Mouse (Mus musculus): Measurements from ENCODE around the gene Arhgdib.

Gene Arhgdib

DNA sequence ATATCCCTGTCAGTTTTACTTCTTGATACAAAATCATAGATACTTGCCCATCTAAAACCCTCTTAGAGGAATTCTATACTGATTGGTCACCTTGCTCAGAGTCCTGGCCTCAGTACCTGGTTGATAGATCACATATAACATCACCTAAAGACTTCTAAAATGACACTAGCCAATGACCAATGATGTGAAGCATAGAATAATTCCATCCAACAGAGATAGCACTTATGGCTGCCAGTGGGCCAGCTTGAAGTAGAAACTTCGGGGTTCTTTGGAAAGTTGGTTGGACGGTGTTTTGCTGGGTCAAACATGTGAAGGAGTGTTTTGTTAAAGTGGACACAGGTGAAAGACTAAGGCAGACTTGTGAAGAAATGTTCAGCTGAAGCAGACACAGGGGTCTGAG lies 8.5 kb upstream of the Arhgdib start:
- no peak for DNase-seq (ENCODE audit: low spot score)

DNA sequence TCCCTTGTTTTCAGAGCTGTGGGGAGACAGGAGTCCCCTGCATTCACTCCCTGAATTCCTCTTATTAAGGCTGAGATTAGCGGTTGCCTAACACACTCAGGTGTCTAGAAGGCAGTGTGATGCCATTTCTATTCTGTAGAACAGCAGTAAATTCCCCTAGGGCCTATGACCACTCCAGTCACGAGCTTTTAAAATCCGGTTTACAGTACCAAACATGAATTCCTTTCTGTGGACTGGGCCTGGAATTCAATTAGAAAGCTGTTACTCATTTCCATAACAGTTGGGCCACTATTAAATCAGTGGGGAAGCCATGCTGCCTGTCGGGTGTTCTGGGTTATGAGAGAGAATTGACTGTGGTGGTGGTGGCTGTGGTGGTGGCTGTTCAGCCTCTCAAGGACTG lies 6.0 kb upstream of the Arhgdib start:
- DNase-seq (ENCODE audit: low spot score): no peak

DNA sequence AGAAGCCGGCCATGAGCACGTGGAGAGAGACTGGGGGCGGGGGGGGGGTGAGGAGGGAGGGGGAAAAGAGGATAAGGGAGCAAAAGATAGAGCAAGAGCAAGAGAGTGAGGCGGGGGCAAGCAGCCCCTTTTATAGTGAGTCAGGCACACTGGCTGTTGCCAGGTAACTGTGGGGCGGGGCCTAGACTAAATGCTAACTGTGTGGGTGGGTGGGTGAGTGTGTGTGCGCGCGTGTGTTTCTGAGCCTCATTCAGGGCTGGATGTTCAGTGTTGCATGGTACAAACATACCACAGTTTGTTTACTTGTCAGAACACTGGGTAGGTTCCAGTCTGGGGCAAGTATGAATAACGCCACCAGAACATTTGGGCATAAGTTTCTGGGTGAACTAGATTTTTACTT lies 5.2 kb upstream of the Arhgdib start:
- no peak for DNase-seq (ENCODE audit: low spot score)

DNA sequence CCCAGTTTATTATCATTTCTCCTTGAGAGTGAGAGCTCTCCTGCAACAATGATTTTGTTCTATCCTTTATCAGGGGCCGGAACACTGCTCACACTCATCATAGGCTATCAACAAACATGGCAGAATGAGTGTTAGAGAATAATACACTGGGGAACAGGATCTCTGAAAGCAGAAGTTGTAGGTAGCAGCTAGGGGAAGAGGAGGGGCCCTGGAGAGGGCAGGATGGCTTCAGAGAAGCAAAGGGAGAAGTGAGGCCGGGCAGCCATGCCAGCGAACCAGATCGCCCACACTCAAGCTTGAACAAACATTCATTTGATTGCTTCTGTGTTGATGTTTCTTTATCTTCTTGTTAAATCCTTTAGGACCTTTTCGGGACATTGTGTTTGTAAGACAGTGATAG lies 4.5 kb upstream of the Arhgdib start:
- no peak for DNase-seq (ENCODE audit: low spot score)

DNA sequence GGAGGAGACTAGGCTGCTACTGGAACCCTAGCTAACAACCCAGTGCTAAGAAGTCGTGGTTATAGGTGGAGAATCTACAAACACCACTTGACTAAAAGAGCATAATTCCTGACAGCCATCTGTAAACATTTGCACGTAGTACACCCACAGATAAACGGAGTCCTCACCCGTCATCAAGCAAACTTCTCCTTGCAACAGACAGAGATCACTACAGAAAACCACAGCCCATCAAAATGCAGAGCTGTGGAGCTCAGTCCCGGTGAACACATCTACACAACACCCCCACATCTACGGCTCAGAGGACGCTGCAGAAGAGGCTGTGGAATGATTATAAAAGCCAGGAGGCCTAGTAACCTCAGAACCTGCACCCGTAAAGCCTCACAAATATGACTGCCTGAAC lies 2.8 kb upstream of the Arhgdib start:
- DNase-seq (ENCODE audit: low spot score): no peak

DNA sequence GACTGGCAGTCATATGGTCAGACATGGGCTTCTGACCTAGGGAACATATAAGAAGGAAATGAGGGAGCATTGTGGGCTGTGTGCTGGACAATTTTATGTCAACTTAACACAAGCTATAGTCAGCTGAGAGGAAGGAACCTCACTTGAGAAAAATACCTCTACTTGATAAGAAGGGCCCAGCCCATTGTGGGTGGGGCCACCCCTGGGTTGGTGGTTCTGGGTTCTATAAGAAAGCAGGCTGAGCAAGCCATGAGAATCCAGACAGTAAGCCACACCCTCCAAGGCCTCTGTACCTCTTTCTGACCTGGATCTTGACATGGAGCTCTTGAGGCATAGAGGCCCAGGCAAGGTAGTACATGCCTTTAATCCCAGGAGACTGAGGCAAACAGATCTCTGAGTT lies 1.7 kb upstream of the Arhgdib start:
- DNase-seq (ENCODE audit: low spot score): no peak

DNA sequence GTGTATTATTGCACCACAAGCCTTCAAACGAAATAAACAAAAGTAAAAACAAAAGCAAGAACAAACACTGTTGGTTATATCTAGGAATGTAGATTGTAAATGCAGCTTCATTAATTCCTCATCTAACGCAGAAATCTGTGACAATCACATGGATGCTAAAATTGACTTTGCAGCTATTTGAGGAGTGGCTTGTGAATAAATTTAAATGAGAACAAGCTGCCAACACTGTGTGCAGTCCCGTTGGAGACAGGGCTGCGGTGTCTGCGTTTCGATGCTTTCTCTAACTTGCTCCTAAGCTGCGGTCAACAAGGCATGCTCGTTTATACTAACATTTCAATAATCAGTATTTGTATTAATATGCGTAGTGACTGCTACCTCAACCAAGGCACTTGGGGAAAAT lies 581 bp upstream of the Arhgdib start:
- DNase-seq (ENCODE audit: low spot score): no peak

DNA sequence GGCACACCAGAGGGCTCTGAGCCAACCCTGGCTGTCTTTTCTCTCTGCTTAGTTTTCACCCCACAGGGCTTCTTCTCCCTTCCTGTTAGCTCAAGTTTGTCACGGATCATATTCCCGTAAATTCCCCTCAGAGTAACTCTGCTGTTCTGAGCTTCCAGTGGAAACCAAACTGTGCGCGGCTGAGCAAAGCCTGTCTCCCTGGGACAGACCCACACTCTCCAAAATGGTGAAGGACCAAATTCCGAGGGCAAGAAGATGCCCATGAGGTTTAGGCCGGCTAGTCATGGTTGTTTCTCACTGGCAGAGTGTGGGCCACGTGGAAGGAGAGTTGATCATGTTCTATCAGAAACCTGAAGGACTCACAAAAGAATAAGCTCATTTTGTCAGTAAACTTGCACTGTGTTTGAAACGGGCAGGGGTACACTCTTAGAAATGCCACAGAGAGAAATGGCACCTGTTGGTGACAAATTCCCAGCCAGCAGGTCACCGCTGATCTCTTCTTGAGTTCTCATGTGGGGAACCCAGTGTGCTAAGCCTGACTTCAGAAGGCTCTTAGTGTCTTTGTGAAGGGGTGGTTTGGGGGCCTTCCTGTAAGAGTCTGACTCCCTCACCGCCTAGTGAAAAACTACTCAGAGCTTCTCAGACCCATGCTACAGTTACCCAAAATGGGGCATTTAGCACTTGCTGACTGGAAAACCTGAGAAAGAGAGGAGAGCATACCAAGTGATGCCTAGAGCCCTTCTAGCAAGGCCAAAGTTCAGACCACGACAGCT lies 1.3 kb downstream of the Arhgdib start:
- no peak for DNase-seq (ENCODE audit: low spot score)

DNA sequence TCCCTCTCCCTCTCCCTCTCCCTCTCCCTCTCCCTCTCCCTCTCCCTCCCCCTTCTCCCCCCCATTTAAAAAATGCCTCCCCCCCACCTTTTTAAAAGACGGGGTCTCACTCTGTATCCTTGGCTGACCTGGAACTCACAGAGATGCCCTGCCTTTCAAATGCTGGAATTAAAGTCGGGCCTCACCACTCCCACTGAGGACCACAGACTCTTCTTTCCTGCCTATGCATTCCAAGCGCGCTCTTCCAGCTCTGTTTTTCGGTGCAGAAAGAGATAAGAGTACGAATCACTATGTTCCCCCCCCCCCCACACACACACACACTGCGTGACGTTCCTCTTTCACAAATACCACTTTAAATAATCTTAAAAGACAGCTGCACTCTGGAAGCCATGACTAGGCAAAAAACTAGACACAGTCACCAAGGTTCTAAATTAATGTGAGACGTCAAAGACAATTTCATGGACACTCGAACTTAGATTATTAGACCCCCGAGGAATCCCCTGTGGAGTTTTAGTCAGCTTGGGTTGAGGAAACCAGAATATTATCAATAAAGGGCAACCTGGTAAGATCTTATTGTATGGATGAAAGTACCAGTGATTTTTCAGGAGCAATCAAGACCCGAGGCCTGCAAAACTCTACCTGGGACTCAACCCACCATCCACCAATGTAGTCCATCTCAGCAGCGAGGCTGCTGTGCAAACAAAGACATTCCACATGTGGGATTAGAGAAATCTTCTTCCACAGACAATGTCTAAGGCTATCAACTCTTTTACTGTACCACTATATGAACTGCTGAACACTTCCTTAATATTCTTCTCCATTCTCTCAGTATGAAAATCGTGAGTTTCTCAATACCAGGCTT lies 2.1 kb downstream of the Arhgdib start:
- DNase-seq (ENCODE audit: low spot score): no peak

DNA sequence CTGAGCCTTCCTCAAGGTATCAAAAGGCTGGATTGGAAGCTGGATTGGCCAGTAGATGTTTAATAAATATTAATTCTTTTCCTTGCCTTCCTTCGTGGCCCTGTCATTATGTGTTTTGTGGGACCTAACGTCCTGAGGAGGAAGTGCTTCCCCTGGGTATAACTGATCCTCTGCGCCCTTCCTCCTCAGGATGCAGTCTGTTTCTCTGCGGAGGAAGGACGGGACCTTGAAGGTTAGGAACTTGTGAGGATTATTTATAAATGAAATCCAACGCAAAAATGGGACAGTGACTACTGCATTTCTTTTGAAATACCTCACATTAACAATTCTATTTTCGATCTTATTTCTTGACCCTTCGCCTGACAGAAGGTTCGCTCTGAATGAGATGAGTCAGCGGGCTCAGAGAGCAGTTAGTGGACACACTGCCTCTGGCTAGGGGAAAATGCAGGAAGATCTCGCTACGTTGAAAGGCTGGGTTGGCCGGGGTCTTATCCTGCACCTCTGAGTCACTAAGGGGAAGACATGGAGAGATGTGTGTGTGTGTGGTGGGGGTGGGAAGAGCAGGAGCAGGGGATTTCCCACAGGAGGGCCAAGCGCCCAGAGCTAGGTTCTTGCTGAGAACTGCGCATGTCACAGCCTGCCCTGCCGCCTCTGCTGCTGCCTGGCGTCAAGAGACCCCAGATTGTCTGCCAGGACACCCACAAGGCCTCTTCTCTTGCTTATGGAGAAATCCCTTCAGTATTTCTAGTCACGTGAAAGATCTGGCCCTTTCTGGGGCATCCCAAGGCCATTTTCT lies 3.2 kb downstream of the Arhgdib start:
- no peak for DNase-seq (ENCODE audit: low spot score)

DNA sequence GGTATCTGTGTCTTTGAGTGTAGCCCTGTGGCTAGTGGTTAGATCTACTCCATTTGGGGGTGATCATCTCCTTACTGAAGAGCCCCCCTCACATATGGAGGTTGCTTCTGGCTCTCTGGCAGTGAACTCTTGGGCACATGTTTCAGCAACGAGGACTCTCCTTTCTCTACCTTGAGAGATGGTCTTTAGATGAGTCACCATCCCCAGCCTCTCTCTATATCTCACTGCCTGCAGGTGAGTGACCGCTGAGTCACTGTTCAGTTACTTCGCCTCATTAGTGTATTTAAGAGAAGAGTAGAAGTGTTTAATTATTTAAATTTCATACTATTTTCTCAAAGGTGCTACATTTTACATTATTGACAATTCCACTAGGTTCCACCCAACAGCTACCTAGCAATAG lies 4.6 kb downstream of the Arhgdib start:
- no peak for DNase-seq (ENCODE audit: low spot score)

DNA sequence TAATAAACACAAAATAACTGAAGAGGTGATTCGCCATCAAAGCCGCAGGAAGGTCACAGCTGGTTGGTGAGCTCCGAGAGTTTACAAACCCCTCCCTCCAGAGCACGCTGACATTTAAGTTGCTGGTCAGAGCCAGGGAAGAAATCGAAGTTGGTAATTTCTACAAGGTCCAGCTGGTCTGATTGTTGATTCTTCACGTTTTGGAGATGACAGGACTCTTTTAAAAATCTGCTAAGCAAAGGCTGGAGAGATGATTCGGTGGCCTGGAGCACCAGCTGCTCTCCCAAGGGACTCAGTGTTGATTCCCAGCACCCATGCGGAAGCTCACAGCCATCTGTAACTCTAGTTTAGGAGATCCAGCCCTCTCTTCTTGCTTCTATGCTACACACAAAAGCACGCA lies 5.3 kb downstream of the Arhgdib start:
- DNase-seq (ENCODE audit: low spot score): no peak

DNA sequence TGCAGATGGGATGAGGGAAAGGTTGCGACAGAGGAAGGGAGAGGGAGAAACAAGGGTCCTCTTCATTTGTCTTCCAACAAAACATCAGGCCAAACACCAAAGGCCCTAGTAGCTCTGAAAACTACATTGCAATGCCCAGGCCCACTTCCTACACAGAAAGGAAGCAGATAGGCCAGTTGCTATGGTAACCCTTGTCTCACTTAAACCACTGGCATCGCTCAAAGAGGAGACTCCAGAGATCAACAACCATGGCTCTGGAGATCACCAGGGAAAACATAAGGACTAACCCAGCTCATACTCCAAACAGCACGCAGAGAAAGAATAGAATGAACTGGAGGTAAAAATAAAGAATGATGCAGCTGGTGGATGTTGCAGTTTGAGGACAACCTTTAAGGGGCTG lies 6.5 kb downstream of the Arhgdib start:
- DNase-seq (ENCODE audit: low spot score): no peak

DNA sequence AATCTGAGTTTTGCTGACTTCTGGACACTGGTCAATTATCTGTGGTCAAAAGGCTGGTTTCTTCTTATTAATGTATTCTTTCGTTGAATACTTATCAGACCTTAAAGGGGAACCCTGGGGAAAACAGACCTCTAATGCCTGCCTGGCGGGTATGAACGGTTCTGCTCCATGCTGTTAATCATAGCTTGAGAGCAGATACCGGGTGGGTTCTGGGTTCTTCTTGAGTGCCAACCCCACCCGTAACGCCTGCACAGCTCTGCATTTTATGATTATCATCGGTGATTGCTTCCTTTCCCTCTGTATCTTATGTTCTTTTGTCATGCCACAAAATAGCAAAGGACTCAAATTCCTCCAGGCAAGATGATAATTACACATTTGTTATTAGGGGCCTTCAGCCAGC lies 7.6 kb downstream of the Arhgdib start:
- no peak for DNase-seq (ENCODE audit: low spot score)

DNA sequence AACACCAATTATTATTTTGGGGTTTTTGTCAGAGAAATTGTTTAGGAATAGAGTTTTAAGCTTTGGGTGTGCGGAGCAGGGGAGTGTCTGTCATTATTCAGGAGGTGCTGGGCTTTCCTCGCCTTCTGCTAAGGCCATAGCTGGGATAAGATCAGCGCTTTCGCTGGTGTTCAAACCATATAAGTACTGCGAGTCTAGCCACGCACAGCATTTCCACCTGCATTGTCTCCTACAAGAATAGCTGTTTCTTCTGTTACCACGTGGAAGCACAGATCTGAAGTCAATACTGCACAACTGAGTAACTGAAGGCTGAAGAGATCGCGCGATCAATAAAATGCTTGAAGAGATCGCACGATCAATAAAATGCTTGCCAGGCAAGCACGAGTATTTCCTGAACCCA lies 10.5 kb downstream of the Arhgdib start:
- DNase-seq (ENCODE audit: low spot score): no peak

DNA sequence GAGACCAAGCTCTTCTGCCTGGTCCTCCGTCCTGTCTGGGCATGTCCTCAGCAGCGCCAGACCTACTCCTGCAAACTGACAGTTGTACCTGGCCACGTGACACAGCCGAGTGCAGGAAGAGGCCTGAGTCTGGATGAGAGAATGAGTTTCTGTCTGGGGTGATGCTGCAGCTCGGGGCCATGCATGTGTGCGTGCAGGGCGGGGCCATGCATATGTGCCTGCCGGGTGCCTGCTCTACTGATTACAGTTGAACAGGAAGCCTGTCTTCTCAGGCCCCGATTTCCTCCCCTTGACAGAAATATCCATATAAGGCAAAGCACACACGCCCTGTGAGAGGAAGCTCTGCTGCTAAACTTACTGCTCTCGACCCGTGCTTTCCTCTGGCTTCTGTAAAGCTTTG lies 11.0 kb downstream of the Arhgdib start:
- peak; percentile 38 for DNase-seq (ENCODE audit: low spot score)

DNA sequence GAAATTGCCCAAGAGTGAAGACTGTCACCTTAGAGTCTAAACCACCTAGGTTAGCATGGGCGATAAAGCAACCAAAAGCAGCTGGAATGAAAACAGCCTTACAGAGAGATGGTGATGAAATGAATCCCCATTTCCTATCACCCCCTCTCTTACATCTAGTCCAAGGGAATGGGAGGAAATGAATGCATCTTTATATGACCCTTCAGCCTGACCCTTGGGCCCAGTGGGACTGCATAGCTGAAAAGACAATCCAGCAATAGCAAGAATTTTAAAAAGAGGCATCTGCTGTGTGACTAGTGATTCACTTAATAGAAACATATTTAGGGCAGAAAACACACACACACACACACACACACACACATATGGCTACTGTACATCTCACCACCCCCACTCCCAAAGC lies 14.1 kb downstream of the Arhgdib start:
- no peak for DNase-seq (ENCODE audit: low spot score)

DNA sequence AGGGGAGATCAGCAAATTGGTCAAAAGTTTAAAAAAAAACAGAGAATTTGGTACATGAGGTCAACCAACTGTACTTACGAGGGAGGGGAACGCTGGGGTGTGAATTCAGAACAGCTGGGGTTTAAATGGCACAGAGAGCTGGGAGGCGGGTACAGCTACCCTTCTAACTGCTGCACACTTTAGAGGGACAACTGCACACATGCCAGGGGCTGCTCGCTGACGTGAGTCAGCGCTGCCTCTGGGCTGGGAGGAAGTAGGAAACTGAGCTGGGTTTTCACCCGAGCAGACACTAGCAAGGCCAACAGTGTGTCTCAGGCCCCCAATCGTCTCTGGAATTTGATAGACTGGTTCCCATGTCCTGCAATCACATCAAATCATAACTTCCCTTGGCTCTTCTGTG lies 16.6 kb downstream of the Arhgdib start:
- no peak for DNase-seq (ENCODE audit: low spot score)

DNA sequence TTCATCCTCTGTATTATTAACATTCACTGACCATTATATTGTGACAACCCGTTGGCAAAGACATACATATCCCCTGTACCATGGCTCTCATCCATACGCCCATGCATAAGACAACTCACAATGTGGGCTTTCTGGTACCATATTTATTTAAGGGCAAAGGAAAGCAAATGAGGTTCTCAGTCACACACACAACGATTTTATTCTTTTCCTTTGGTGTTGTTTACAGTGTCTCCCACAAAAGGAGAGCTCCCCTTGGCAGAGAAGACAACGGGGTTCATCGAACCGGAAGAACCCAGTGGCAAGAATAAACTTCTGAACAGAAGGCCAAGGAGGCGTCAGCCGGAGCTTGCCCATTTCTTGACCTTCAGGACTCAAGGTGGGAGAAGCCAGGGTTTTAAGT lies 18.2 kb downstream of the Arhgdib start, which contains the start of gene Pde6h:
Gene Pde6h (plus strand): TSS at position 301 of the 400 bp plus-strand sequence.
- DNase-seq (ENCODE audit: low spot score): no peak

DNA sequence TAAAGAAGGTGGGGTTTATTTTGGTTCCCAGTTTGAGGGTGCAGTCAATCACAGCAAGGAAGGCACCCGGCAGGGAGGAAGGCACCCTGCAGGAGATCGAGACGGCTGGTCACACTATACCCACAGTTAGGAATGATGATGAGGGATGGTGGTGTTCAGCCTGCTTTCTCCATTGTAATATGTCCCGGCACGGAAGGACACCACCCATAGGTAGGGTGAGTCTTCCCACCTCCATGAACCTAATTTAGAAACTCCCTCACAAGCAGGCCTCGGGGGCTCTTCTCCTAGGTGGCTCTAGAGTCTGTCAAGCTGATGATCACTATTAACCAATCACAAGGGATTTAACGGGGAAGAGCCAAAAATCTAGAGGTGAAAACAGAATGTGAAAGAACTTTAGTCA lies 18.8 kb downstream of the Arhgdib start:
- no peak for DNase-seq (ENCODE audit: low spot score)

DNA sequence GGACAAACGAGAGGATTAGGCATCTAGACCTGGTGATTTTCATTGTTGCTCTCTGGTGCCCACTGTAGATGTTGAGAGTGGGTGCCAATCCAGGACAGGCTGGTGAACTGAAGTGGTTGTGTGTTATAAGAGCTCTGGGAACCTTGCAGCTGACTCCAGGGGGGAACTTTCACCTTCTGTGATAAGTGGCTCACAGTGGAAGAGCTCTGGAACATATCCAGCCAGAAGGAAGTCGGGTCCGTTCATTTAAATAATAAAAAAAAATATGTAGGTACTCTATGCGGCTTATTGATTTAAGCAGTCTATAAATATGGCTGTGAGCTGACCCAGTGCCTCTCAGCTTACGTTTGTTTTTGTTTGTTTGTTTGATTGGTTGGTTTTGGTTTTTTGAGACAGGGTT lies 19.6 kb downstream of the Arhgdib start, which contains the start of gene Erp27:
Gene Erp27 (minus strand): TSS at position 101 of the 400 bp plus-strand sequence.
- no peak for DNase-seq (ENCODE audit: low spot score)

DNA sequence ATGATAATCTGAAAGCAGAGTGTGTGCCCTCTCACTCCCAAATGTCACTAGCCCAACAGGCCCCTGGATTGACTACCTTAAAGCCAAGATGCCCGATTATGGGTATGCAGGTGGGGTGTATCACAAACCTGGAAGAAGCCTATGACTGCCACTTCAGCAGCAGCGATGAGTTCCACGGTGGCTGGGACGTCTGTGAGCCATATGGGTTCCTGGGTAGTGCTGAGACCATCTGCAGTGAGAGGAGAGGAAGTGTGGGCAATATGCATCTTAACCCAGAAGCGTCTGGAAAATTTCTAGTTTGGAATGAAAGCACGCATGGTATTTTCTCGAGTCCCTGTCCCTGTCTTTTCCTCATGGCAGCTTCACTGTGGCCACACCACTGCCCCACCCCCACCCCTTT lies 20.1 kb downstream of the Arhgdib start:
- DNase-seq (ENCODE audit: low spot score): no peak

Measured in urinary bladder, postnatal 14 days (tissue).